Mouse (Mus musculus) embryo, embryonic 11.5 days (tissue): Measurements from ENCODE around the gene Sfxn3.
"Not testable (repeated sequence)": the region's sequence is repeated elsewhere in the genome, so short reads cannot be mapped to it uniquely, and the experiment has no call there.

ENCODE experiments used
- DNase-seq: peaks from one replicate; pipeline ENCODE4 v3.0.0-alpha.2; 2012; ENCODE audit warnings: low read depth, low spot score

Gene Sfxn3

DNA sequence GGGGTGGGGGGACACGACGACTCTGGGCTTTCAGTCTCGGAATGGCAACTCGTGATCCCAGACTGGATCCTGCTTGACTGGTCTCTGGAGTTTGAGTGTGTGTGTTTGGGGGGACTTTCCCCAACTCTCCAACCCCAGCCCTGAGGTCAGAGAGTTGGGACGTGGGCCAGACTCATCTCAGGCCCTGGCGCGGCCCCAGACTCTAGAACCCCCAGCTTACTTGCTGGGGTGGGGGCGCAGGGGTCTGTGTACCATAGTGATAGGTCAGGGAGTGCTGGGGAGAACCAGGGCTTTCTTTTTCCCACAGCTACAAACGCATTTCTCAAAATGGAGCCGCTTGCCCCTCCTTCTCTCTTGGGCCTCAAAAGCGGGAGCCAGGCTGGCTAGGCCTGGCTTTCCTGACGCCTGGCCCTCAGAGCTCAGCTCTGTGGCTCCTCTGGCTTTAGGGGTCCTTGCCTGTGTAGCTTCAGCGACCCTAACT lies 28.9 kb upstream of the Sfxn3 start:
- DNase-seq = no peak

DNA sequence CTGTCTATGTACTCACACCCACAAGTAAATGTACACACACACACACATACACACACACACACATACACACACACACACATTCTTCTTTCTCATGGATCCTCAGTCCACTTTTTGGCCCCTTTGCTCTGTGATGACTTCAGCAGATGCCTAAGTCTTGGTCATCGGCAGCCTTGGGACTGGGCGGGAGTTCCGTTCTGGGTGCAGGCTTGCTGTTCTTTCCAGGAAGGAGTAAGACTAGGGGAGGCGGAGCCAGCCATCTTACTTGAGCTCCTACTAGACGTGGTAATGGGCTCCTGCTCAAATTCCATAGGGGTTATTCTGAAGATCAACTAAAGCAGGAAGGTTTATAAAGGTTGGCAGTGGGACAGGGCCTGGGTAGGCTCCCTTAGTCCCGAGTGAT lies 27.0 kb upstream of the Sfxn3 start:
- DNase-seq = no peak

DNA sequence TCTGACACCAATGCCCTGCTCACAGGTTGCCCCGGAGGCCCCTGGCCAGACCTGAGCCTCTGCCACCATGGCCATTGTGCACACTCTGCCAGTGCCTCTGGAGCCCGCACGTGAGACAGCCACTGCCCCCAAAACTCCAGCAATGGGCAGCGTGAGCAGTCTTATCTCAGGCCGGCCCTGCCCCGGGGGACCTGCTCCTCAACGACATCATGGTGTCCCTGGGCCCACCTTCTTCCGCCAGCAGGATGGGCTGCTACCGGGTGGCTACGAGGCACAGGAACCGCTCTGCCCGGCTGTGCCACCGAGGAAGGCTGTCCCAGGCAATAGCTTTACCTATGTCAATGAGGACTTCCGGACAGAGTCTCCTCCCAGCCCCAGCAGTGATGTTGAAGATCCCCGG lies 25.9 kb upstream of the Sfxn3 start:
- no peak for DNase-seq

DNA sequence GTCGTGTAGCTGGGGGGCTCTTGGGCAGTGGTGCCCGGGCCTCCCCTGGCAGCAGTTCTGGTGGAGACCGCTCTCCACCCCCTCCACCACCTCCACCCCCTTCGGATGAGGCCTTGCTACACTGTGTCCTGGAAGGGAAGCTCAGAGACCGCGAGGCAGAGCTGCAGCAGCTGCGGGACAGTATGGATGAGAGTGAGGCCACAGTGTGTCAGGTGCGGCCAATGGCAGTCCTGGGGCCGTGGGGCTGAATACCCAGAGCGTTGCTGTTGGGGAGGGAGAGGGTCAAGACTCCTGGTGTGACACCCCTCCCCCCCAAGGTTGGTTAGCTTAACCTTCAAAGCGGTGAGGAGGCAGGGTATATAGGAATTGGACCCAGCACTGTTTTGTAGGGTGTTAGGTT lies 23.3 kb upstream of the Sfxn3 start:
- no peak for DNase-seq

DNA sequence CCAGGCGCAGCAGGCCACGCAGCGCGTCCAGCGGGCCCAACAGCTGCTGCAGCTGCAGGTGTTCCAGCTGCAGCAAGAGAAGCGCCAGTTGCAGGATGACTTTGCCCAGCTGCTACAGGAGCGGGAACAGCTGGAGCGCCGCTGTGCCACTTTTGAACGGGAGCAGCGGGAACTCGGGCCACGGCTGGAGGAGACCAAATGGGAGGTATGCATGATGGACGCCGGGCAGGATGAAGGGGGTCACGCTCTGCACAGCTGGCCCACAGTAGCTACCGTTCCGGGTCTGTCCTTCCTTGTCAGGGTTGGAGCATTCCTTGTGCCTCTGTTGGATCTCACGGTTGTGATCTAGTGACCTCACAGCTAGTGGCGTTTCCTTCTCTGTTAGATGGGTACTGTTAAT lies 22.5 kb upstream of the Sfxn3 start:
- DNase-seq = no peak

DNA sequence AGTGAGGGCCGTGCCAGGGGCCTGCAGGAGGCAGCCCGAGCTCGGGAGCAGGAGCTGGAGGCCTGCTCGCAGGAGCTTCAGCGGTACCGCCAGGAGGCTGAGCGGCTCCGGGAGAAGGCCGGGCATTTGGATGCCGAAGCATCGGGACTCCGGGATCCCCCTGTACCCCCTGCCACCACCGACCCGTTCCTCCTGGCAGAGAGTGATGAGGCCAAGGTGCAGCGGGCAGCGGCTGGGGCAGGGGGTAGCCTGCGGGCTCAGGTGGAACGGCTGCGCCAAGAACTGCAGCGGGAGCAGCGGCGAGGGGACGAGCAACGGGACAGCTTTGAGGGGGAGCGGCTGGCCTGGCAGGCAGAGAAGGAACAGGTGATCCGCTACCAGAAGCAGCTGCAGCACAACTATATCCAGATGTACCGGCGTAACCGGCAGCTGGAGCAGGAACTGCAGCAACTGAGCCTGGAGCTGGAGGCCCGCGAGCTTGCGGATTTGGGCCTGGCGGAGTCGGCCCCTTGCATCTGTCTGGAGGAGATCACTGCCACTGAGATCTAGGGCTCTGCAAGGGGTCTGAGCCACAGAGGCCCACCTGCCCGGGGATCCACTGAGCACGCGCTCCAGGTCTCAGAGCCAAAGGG lies 21.2 kb upstream of the Sfxn3 start:
- DNase-seq = no peak

DNA sequence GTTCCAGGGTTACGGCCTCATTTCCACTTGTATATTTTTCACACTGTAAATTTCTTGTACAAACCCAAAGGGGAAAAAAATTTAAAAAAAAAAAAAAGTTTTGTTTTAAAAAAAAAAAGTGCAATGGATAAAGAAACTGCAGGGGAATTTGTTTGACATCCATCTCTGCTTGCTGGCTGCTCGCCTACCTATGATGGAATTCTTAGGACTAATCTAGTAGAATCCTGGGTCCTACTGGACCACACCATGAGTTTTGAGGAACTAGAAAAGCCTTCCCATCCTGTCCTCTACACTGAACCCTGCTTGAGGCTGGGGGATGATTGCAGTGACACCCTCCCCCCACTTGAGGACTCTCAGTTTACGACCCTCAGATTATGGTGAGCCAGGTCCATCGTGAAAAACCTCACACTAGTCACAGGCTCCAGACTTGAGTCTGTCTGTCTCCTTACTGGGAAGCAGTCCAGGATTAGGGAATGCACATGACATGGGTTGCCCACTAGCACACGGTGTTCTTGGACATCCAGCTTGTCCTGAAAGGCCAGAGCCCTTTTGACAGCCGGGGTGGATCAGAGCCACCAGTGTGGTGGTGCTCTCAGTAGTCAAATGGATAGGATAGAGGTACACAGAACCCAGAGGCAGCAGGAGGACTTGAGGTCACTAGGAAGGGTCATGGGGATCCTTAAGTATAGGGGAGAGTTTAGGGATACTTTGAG lies 20.2 kb upstream of the Sfxn3 start:
- no peak for DNase-seq

DNA sequence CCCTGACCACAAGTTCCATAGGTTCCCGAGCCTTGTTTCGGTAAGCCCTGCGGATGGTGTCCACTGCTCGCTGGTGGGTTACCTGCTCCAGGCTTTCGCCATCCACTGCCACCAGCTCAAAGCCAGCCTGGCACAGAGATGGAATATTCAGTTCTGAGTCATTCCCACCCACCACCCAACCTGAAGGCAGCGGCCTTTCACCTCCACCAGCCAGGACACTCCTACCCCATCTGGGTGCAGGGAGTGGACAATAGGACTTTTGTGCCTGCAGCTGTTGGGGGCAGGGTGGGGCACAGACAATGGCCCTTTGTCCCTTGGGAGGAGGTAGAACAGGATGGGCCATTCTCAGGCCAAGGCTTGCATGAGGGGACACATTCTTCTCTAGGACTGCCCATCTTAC lies 19.5 kb upstream of the Sfxn3 start:
- DNase-seq = no peak

DNA sequence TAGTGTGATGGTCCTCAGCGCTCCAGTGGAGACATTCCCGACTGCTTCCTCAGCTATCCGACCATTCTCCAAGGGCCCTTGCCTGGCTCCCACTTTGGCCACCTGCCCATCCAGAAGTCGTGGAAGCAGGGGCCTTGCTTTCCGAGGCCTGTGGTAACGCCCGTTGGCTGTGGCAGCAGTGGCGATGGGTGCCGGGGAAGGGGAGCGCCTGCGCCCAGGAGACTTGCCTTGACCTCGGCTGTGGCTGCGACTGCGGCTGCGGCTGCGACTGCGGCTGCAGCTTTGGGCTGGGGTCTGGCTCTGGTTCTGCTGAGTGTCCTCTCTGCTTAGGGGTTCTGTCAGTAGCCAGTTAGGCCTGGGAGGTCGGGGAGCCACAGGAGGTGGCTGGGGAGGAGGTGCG lies 18.6 kb upstream of the Sfxn3 start:
- DNase-seq = no peak

DNA sequence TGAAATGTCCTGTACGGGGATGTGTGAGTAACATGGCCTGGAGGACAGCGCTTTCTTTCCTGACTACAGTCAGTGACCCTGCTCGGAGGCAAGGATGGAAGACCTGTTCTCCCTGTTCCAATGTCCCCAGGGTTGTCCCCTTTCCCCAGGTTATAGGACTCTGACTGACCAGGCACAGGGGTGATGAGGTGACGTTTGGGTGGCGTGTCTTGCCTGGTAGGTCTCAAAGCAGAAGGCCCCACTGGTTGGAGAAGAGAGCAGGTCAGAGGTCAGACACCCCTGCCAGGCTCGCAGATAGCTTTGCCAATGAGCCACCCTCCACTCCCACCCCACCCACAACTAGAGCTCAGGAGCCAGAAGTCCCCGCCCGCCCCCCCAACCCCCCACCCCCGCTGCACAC lies 17.7 kb upstream of the Sfxn3 start:
- no peak for DNase-seq

DNA sequence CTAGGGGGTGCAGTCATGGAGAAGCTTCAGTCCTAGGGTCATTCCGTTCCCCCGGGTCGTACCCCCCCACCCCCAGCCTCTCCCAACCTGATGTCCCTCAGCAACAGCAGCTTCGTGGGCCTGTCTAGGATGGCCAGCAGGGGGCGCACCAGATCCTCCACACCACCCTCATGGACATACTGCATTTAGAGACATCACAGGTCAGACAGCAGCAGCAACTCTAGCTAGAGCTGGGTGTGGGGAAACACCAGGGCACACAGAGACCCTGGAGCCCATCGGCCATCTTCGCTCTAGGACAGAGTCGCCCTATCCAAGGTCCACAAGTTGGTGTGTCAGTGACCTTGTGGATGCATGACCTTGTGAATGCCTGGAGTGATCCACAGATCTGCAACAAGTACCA lies 17.2 kb upstream of the Sfxn3 start:
- no peak for DNase-seq

DNA sequence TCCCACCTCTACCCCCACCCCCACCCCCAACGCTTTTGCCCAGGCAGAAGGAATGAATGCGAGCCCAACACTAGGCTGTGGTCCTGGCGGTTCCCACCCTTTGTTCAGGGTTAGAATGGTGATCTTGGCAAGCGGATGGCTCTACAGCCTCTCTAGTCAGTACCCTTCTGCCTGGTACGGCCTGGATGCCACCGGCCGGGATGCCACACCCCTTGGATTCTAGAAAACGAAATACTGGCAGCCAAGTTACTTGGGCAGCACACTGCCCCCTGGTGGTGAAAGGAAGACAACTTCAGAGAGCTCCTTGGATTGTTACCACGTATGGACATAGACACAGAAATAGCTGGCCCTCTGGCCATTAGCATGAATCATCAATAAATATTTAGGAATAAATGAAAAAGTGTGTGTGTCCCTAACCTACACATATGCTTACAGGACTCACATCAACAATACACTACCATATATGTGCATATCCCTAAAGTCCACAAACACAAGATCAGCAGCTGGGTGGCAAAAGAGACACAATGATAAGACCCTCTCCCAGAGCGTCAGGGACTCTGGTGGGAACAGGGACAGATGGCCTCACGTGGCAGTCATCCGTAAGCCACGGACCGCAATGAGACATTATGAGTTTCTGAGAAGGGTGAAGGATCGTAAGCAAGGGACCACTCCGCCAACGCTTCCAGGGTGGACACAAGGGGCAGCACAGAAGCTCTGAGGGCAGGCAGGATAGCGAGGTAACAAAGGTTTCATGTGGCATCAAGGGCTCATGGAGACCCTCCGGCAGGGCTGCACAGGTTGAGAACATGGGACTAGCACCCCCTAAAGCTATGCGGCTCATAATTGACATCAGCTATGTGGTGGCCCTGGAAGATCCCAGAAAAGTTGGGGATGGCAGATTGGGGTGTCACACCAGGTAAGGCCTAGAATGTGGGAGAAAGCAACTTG lies 16.3 kb upstream of the Sfxn3 start:
- DNase-seq = peak; percentile 82

DNA sequence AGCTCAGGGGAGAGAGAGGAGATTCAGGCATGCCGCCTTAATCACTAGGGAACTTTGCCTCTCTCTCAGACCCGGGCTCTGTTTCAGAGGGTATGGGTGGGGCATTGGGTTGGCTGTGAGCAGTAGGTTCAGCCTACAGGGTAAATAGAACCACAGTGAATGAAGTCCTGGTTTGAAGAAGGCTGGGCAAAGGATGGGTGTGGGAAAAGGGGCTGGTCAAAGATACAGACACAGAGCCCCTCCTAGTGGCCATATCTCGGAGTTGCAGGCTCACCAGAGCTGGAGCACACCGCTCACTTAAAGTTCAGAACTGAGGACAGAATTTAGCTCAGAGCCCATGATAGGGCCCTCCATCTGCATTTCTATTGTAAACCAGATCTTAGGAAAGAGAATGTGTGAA lies 15.5 kb upstream of the Sfxn3 start:
- DNase-seq = peak; percentile 62

DNA sequence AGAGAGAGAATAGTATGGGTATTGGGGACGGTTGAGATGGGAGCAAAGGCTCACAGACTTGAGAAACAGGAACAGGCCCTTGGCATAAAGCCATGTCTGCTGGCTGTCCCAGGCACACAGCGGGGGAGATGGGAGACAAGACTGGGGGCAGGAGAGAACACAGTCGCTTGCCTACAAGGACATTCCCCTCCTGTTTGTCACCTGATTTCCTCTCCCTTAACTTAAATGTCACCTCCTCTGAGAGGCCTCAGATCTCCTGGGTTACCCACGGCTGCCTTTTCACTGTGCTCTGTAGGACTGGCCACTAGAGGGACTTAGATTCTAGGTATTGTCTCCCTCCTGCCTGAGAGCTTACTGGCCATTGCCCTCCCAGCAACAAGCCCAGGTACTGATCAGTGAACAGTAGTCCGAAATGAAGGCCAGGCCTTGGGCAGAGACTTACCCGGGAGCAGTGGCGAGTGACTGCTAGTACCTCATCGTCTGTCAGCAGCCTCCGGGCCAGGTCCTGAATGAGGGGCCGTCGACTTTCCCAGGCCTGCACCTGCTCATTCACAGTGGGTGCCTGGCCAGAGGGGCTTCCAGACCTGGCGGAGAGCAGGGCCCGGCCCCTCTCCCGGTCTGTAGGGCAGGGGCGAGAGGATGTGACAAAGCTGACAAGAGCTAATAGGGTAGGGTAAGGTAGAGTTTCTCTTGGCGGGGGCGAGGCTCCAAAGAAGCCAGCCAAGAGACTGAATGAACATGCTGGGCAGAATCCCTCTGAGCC lies 14.6 kb upstream of the Sfxn3 start:
- no peak for DNase-seq

DNA sequence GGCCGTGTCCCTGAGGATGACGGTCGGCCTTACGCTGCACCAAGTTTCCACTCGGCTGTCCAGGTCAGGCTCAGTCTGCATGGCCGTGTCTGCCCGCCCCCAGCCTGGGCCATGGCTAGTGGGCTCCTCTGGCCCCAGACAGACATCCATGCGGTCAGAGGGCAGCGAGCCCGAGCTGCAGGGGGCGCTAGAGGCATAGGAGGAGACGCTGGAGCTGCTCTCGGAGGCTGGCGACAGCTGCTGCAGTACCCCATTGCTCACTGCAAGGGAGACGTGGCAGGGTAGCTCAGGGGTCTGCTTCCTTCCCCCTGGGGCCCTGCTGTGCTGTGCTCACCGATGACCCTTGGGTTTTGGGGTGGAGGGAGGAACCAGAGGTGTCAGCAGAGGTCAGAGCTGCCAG lies 10.4 kb upstream of the Sfxn3 start:
- DNase-seq = no peak

DNA sequence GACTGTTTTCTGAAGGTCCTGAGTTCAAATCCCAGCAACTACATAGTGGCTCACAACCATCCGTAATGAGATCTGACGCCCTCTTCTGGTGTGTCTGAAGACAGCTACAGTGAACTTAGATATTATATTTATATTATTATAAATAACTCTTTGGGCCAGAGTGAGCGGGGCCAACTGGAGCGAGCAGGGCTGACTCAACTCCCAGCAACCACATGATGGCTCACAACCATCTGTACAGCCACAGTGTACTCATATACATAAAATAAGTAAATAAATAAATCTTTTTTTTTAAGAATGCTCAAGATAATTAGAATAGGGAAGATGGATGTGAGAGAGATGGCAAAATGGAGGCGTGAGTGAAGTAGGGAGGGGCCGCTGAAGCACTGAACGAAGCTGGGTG lies 9.1 kb upstream of the Sfxn3 start:
- not testable (repeated sequence) for DNase-seq

DNA sequence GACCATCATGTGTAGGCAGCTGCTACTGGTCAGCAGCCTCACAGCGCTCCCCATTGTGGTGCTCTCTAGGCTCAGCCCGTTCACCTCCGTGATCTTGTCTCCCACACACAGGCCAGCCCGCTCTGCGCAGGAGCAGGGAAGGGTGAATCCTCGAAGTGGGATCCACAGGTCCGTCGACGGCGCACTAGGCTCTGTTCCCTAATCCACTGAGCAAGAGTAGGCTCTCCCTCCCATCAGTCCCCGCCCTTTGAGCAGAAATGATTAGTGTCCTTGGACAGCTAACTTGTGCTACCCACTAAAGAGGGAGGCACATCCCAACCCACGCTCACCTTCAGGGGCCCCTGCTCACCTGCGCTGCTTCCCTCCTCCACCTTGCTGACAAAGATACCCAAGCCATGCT lies 7.1 kb upstream of the Sfxn3 start:
- no peak for DNase-seq

DNA sequence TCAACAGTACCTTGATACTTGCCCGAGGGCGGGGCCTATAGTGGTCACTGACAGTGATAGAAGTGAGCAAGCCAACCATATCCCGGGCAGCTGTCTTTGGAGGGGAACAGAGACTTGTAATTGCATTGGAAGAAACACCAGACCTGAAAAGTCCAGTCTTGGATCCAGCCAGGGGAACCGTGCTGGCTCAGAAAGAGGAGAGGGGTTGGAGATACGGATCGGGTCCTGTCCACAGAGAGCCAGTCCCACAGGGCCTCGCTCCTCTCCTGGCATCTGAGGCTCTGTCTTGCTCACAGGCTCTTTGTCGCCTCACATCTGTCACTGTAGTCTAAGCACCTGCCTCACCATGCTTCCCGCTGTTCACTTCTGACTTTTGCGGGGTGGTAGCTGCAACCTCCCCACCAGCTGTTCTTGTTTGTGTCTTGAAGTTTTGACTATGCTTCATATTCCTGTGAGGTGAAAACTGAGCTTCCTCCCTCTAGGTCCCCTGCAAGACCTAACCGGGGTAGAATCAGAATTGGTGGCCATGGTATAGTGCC lies 2.8 kb upstream of the Sfxn3 start:
- no peak for DNase-seq

DNA sequence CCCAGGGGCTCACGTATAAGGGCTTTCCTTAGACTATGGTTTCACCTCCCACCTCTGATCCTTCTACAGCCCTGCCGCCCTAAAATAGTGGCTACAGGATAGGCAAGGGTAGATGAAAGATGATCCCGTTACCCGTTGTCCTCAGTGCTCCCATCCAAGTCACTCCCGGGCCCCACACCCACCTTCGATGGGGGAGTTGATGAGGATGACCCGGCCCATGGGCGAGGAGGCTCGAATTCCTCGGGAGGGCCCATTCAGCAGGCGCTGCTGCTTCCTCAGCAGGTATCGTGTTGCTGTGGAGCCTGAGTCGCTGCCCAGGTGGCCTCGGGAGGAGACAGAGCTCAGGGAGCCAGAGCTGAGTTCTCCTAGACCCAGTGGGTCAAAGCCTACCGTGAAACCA lies 2.1 kb upstream of the Sfxn3 start:
- DNase-seq = no peak

DNA sequence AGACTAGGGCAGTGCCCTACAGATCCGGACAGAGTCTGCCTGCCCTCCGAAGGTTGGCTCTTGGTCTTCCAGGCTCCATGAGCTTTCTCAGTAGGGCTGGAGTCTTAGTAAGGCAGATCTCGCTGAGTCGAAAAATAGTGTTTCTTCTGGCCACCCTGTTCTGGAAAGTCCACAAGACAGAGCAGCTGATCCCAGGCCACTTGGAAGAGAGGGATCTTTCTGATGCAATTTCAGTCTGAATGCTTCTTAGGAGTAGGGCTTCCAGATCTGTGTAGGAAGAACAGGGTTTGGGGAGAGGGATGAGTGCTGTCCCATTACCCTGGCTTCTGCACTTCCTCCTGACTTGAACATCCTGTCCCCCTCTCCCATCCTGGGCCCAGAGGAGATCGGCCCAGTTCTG lies 1.7 kb upstream of the Sfxn3 start, which contains the start of gene Pdzd7:
Gene Pdzd7 (minus strand): TSS at position 67 of the 400 bp plus-strand sequence.
- no peak for DNase-seq
